Mouse (Mus musculus) megakaryocyte, embryonic 14.5 days (primary cell): Measurements from ENCODE around the gene Gm11562.

Experiments used
- FLI1 ChIP-seq: IDR thresholded peaks from 2 replicates; pipeline ENCODE4 v1.6.1; 2012; ENCODE audit warnings: low read length, inconsistent platforms, mixed read lengths
- GATA1 ChIP-seq: IDR thresholded peaks from 3 replicates; pipeline ENCODE4 v1.6.1; 2012; ENCODE audit warnings: mixed read lengths, low read length, inconsistent platforms, borderline replicate concordance

GRCm38 (mm10) chr11:99665860-99666259 is 45.6 kb upstream of the Gm11562 start, which contains the start of gene Krtap4-6:
- TF ChIP-seq GATA1 = no peak
- no peak for TF ChIP-seq FLI1
